Mouse (Mus musculus): ENCODE data around the gene Gm3072. TPM values are rescaled to one million over a fixed set of nuclear protein-coding genes. Genes with fewer than 3 reads are reported as not detected.
"Not testable (repeated sequence)": the region's sequence is repeated elsewhere in the genome, so short reads cannot be mapped to it uniquely, and the experiment has no call there.

Gene Gm3072
- total RNA-seq (2014; rRNA removed): not detected in 2 replicates
- polyA plus RNA-seq (2015; fragmentation: Nextera tagmentation; extraction: Ambion mirVana): not detected in 2 replicates

DNA sequence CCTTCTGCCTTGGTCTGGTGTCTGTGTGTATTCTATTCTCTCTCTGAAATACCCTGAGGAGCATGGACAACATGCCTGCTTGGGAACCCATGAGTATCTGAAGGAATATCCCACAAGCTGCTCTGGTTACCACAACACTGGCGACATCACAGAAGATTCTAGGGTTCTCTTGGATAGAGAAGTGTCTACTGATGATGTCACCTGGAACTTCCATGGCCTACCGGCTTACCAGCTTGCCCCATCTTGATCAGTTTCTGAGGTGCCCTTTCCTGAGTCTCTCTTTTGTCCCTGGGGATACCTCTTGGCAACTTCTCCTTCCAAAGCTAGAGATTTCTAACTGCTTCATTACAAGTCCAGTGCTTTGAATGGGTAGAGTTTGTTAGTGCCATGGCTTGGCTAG lies at the start of gene Gm3072:
Gene Gm3072, minus strand, starts transcription at position 101 of the 400 bp plus-strand sequence.
- ATAC-seq; H3K9me3 ChIP-seq (ENCODE audit: low read length); H3K27me3 ChIP-seq (ENCODE audit: insufficient read depth, low read length); DNase-seq (ENCODE audit: low spot score); H3K4me2 ChIP-seq (ENCODE audit: low read depth, low read length); H3K4me3 ChIP-seq (ENCODE audit: low read length); H3K9ac ChIP-seq (replicated peaks; ENCODE audit: low read length); H3K27ac ChIP-seq; H3K36me3 ChIP-seq (ENCODE audit: insufficient read depth, low read length); H3K4me1 ChIP-seq (ENCODE audit: insufficient read depth, low read length): not testable (repeated sequence)
- 72% methylated on average over 1 of the region's 2 CpGs for WGBS

DNA sequence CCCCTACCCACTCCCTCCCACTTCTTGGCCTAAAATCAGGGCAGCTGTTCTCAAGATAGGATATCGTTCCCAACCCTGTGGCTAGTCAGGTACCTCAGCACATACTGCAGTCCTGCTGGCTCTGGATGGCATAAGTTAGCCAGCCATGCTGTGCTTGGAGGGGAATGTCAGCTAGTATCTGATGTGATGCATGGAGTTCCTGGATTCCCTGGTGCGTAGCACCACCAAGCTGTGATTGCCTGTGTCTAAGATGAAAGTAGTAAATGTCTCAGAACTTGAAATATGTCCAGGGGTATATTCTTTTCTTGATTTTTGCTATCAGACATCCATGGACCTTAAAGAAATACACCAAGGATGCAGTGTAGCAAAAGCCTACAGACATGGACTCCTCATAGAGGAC lies 23.8 kb upstream of the Gm3072 start:
- not testable (repeated sequence) for DNase-seq (ENCODE audit: low spot score); H3K9me3 ChIP-seq (ENCODE audit: low read length); ATAC-seq; H3K4me1 ChIP-seq (ENCODE audit: insufficient read depth, low read length); H3K9ac ChIP-seq (replicated peaks; ENCODE audit: low read length); H3K36me3 ChIP-seq (ENCODE audit: insufficient read depth, low read length); H3K4me3 ChIP-seq (ENCODE audit: low read length); H3K27ac ChIP-seq; H3K4me2 ChIP-seq (ENCODE audit: low read depth, low read length); H3K27me3 ChIP-seq (ENCODE audit: insufficient read depth, low read length)
- 82% methylated on average over 2 of the region's 2 CpGs for WGBS

DNA sequence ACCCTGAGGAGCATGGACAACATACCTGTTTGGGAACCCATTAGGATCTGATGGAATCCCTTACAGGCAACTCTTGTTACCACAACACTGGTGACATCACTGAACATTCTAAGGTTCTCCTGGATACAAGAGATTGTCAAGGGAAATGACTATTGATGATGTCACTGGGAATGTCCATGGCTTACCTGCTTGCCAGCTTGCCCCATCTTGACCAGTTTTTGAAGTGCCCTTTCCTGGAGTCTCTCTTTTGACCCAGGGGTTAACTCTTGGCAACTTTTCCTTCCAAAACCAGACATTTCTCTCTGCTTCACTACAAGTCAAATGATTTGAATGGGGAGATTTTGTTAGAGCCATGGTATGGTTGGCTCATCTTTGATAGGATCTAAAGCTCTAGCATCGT lies 22.0 kb upstream of the Gm3072 start, which contains the start of gene Gm3676:
Gene Gm3676, minus strand, starts transcription at position 101 of the 400 bp plus-strand sequence.
- not testable (repeated sequence) for H3K9me3 ChIP-seq (ENCODE audit: low read length); H3K36me3 ChIP-seq (ENCODE audit: insufficient read depth, low read length); H3K4me1 ChIP-seq (ENCODE audit: insufficient read depth, low read length); H3K9ac ChIP-seq (replicated peaks; ENCODE audit: low read length); H3K27ac ChIP-seq; DNase-seq (ENCODE audit: low spot score); ATAC-seq; H3K4me3 ChIP-seq (ENCODE audit: low read length); H3K4me2 ChIP-seq (ENCODE audit: low read depth, low read length); H3K27me3 ChIP-seq (ENCODE audit: insufficient read depth, low read length)
- no CpG with 5 or more reads among the region's 1 CpGs for WGBS

DNA sequence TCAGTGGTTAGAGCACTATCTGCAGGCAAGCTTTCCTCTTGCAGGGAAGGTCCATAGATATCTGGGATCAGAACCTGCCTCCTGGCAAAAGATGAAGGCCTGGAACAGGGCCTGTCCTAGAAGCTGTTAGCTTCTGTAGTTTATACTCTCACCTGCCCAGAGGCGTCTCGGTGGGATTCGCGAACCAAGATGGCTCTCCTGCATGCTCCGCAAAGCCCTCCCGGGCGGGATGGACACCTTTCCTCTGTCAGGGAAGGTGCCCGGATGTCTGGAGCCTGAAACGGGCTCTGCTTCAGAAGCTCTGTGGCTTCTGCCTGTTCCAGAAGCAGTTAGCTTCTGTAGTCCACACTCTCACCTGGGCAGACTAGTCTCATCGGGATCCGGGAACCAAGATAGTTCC lies 5.7 kb upstream of the Gm3072 start:
- ATAC-seq; H3K4me2 ChIP-seq (ENCODE audit: low read depth, low read length); H3K4me3 ChIP-seq (ENCODE audit: low read length); H3K36me3 ChIP-seq (ENCODE audit: insufficient read depth, low read length); H3K9me3 ChIP-seq (ENCODE audit: low read length); H3K4me1 ChIP-seq (ENCODE audit: insufficient read depth, low read length); H3K27ac ChIP-seq; DNase-seq (ENCODE audit: low spot score); H3K9ac ChIP-seq (replicated peaks; ENCODE audit: low read length); H3K27me3 ChIP-seq (ENCODE audit: insufficient read depth, low read length): not testable (repeated sequence)
- 96% methylated on average over 7 of the region's 11 CpGs for WGBS

DNA sequence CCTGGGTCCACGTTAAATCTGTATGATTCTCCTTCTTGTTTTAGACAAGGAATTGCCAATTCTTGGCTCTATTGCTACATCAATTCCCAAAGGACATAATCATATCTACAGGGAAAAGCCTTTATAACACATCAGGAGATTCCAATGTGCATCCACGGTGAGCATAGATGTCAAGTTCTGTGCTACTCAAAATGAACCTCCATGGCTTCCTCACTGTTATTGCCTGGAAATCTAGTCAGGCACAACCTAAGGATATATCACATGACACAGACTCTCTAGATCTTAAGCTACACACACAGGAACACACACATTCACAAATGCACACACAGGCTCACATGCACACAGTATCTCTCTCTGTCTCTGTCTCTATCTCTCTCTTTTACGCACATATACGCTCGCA lies 1.9 kb downstream of the Gm3072 start:
- H3K4me1 ChIP-seq (ENCODE audit: insufficient read depth, low read length); DNase-seq (ENCODE audit: low spot score); H3K27ac ChIP-seq; ATAC-seq; H3K4me3 ChIP-seq (ENCODE audit: low read length); H3K36me3 ChIP-seq (ENCODE audit: insufficient read depth, low read length); H3K9me3 ChIP-seq (ENCODE audit: low read length); H3K9ac ChIP-seq (replicated peaks; ENCODE audit: low read length); H3K27me3 ChIP-seq (ENCODE audit: insufficient read depth, low read length); H3K4me2 ChIP-seq (ENCODE audit: low read depth, low read length): not testable (repeated sequence)
- 92% methylated on average over 4 of the region's 5 CpGs for WGBS

DNA sequence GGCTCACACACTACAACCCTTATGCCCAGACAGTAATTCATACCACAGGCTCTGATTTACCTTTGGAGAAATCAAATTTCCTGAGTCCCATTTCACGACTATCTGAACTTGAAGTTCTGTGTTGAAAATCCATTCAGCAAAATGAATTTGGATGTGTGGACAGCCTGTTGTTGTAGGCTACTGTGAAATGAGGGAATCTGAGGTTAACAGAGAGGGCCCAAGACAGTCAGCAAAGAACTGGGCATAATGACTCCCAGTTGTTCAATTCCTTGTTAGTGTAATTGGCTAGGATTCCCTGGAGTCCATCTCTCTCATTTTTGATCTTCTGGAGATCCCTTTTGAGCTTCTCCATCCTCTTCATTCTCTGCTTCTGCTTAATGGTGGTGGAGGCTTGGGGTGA lies 13.7 kb downstream of the Gm3072 start:
- H3K4me1 ChIP-seq (ENCODE audit: insufficient read depth, low read length); H3K4me2 ChIP-seq (ENCODE audit: low read depth, low read length); H3K4me3 ChIP-seq (ENCODE audit: low read length); H3K27ac ChIP-seq; H3K27me3 ChIP-seq (ENCODE audit: insufficient read depth, low read length); DNase-seq (ENCODE audit: low spot score); H3K36me3 ChIP-seq (ENCODE audit: insufficient read depth, low read length); H3K9me3 ChIP-seq (ENCODE audit: low read length); H3K9ac ChIP-seq (replicated peaks; ENCODE audit: low read length); ATAC-seq: not testable (repeated sequence)
- WGBS: 87% methylated on average over 1 of the region's 1 CpGs

DNA sequence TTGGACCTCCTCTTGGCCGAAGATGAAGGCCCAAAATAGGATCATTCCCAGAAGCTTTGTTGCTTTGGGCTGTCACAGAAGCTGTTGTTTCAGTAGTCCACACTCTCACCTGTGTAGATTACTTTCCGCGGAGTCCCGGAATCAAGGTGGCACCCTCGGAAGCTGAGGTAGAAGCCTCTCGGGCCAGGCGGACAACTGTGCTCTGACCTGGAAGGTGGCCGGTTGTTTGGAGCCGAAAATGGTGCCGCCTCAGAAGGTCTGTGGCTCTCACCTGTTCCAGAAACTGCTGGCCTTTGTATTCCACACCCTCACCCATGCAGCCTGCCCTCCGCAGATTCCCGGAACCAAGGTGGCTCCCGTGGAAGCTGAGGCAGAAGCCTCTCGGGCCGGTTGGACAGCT lies 23.5 kb downstream of the Gm3072 start:
- not testable (repeated sequence) for H3K9ac ChIP-seq (replicated peaks; ENCODE audit: low read length); H3K27ac ChIP-seq; H3K4me1 ChIP-seq (ENCODE audit: insufficient read depth, low read length); H3K36me3 ChIP-seq (ENCODE audit: insufficient read depth, low read length); H3K27me3 ChIP-seq (ENCODE audit: insufficient read depth, low read length); H3K4me2 ChIP-seq (ENCODE audit: low read depth, low read length); H3K9me3 ChIP-seq (ENCODE audit: low read length); DNase-seq (ENCODE audit: low spot score); H3K4me3 ChIP-seq (ENCODE audit: low read length); ATAC-seq
- WGBS: 91% methylated on average over 15 of the region's 15 CpGs

DNA sequence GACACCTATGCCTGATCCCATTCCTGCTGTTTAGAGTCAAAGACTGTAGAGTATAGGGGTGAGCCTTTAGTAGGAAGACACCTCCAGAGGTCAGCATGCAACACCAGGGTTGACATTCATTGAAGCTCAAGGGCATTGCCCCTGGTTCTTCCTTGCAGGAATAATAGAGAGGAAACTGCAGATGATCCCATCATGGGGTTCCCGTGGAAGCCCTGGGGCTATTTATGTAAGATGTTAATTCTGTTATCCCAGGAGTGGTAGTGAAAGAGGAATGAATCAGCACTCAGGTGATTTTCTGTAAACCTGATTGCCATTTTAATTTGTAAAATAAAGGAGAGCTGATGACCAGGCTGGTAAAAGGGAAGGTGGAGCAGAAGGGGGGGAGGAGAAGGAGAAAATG lies 38.1 kb downstream of the Gm3072 start:
- not testable (repeated sequence) for H3K4me3 ChIP-seq (ENCODE audit: low read length); H3K4me2 ChIP-seq (ENCODE audit: low read depth, low read length); H3K27ac ChIP-seq; H3K9me3 ChIP-seq (ENCODE audit: low read length); H3K36me3 ChIP-seq (ENCODE audit: insufficient read depth, low read length); H3K27me3 ChIP-seq (ENCODE audit: insufficient read depth, low read length); H3K9ac ChIP-seq (replicated peaks; ENCODE audit: low read length); H3K4me1 ChIP-seq (ENCODE audit: insufficient read depth, low read length); ATAC-seq; DNase-seq (ENCODE audit: low spot score)
- 76% methylated on average over 1 of the region's 1 CpGs for WGBS

DNA sequence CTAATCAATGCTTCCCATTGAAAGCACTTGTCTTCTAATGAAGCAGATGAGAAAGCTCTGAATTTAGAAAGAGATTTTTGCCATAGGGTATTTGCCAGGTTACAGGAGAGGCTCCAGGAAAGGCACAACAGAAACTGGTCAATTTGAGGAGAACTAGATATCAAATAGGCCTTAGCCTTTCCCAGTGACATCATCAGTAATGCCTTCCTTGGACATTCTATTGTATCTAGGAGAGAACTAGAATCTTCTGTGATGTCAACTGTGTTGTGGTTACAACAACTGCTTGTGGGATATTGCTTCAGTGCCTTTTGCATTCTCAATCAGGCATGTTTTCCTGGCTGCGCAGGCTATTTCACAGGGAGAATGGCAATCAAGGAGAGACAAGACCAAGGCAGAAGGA lies 51.5 kb downstream of the Gm3072 start, which contains the start of gene 1700049E17Rik2:
Gene 1700049E17Rik2, plus strand, starts transcription at position 301 of the 400 bp plus-strand sequence.
- H3K4me2 ChIP-seq (ENCODE audit: low read depth, low read length); H3K36me3 ChIP-seq (ENCODE audit: insufficient read depth, low read length); DNase-seq (ENCODE audit: low spot score); H3K27me3 ChIP-seq (ENCODE audit: insufficient read depth, low read length); ATAC-seq; H3K4me3 ChIP-seq (ENCODE audit: low read length); H3K9me3 ChIP-seq (ENCODE audit: low read length); H3K27ac ChIP-seq; H3K9ac ChIP-seq (replicated peaks; ENCODE audit: low read length); H3K4me1 ChIP-seq (ENCODE audit: insufficient read depth, low read length): not testable (repeated sequence)
- no CpG with 5 or more reads among the region's 1 CpGs for WGBS
